Mouse (Mus musculus) embryo, embryonic 9.5 days (tissue): ENCODE results near the gene Ilkap.

ENCODE experiments used
- DNase-seq: peaks from one replicate; pipeline ENCODE4 v3.0.0-alpha.2; 2017; ENCODE audit errors: extremely low spot score

Ilkap gene

GRCm38 (mm10) chr1:91356105-91356504 lies 42.5 kb downstream of the Ilkap start:
- no peak for DNase-seq

DNA sequence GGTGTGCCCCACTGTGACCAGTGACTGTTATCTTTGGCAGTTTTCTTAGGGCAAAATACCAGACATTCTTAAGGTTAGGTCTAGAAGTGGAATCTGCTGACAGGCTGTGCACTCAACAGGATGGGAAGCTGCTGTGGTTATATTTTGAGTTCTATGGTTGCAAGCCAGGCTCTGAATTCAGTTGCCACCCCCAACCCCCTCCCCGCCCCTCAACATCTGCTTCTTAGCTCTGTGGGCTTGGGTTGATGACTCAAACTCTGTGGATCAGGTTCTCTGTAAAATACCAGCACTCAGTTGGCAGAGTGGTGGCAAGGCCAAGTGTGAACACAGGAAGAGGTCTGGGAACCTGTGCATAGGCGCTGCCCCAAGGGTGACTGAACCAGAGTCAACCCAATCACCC lies 46.3 kb downstream of the Ilkap start:
- DNase-seq = no peak

DNA sequence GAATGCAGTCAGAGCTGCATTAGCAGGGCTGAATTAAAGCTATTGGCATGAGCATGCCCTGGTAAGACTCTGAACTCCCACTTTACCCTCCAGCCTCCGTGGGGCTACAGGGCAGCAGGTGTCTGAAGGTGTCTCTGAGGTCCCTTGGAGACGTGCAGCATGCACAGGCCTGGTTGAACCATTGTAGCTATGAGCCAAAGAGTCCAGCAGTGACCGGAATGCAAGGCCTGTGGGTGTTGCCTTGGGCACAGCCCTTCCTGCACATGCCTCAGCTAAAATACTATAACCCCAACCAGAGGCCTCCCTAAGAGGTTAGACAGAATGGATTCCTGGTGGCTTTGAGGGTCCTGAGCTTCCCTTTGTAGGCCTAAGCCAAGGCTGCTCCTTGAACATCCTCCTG lies 47.4 kb downstream of the Ilkap start:
- DNase-seq = no peak

DNA sequence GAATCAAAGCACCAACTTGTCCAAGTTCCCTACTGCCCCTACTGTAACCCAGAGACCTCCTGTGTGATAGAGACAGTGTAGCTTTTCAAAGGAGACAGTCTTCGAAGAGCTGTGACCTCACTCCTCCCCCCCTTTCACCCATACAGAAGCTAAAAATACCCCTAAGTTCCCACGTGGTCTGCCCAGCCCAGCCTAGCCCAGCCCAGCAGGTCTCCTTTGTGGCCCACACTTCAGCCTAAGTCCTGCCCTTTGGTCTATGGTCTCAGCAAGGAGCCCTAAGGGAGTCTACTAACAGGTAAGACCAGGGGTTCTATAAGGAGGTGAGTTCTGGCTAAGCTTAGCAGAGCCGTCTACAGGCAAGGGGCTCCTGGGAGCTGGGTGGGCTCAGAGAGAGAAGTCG lies 47.8 kb downstream of the Ilkap start, which contains the start of gene Klhl30:
TSS of gene Klhl30 (plus strand) at position 176 of the 400 bp plus-strand sequence.
- no peak for DNase-seq

DNA sequence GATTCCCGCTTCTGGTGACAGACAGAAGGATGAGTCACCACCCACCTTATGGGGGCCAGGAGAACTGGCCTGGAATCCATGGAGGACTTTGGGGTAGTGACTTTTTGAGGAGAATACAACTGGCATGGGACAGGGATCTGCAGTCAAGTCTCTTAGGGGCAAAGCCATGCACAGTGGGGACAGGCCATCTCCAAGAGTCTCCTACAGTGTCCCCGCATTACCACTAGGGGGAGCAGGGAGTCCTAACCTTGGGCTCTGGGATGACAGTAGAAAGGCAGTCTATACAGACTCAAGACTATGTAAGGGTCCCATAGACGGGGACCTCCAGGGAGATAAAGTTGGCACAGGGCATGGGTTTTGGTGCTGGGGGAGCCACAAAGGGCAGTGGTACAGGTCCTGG lies 51.7 kb downstream of the Ilkap start:
- peak; percentile 73 for DNase-seq

DNA sequence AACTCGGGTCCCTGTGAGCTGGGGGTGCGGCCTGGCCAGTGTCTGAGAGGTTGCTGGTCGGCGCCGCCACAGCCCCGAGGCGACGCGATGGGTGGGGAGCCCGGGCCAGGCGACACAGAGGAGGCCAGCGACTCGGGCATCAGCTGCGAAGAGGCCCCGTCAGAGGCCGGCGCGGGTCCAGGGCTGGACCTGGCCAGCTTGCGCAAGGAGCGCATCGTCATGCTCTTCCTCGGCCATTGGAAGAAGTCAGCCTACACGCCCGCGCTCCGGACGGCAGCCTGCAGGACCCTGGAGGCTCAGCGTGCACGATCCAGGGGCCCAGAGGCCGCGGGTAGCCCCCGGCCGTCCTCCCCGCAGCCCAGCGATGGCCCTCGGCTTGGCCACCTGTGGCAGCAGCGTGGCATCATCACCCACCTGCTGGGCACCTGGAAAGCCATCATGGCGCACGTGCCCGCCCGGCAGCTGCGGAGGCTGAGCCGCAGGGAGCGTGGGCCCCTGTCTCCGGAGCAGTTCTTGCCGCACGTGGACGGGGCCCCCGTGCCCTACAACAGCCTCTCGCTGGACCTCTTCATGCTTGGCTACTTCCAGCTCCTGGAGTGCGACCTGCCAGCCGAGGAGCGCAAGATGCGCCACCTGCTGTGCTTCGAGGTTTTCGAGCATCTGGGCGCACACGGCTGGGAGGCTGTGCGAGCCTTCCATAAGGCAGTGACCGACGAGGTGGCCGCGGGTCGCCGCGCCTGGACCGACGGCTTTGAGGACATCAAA lies 53.5 kb downstream of the Ilkap start:
- peak; percentile 41 for DNase-seq

GRCm38 (mm10) chr1:91344001-91344400 lies 54.6 kb downstream of the Ilkap start:
- DNase-seq = no peak

GRCm38 (mm10) chr1:91337355-91337754 lies 61.3 kb downstream of the Ilkap start:
- no peak for DNase-seq

GRCm38 (mm10) chr1:91333582-91333981 lies 65.0 kb downstream of the Ilkap start:
- DNase-seq = no peak

GRCm38 (mm10) chr1:91332102-91332501 lies 66.5 kb downstream of the Ilkap start:
- no peak for DNase-seq

- DNase-seq = no peak
Observed at GRCm38 (mm10) chr1:91325488-91326042, 73.0 kb downstream of the Ilkap start.

DNA sequence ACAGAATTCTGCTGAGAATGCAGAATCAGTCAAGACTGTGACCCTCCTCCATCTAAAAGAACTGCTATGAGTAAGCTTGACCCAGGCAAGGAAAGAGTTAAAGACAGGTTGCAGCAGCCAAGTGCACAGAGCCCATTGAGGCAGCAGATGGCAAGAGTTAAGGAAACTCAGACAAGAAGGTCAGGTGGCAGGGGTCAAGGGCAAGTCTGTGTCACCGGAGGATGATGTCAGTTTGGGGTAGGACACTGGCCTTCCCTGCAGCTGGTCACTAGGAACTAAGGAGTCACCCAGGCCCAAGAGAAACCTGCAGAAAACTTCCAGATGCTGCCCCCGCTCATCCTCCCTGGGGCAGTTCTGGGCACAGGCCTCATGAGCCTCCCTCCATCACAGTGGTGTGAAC lies 74.0 kb downstream of the Ilkap start:
- DNase-seq = no peak
